Mouse (Mus musculus): Measurements from ENCODE around the gene Gcnt3.

Gcnt3 gene

DNA sequence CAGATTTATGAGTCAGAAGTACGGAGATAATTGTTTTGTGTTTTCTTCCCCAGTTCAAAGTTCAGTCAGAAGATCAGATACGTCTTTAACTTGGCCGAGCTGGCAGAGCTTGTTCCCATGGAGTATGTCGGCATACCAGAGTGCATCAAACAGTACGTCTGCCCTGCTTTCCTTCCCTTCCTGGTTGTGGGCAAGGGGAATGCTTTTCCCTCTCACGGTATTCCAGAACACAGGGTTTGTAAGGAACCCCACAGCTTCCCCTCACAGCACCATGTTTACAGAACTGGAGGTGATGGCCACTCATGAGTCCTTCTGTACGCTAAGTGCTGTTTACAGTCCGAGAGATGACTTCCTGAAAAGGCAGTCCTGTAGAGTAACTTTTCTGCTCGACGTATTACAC lies 34.4 kb downstream of the Gcnt3 start:
- no peak for DNase-seq (ENCODE audit: low spot score)

DNA sequence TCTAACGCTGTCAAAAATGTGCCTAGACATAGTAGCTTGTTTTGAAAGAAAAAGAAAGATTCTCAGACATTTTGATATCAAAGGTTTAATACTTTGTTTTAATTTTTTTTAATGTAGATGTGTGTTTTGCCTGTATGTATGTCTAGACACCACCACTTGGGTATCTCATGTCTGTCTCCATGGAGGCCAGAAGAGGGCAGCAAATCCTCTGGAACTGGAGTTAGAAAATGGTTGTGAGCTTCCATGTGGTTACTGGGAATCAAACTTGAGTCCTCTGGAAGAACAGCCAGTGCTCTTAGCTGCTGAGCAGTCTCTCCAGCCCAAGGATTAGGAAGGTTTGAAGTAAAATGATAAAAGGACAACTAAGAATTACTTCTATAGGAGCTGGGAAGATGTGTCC lies 38.6 kb downstream of the Gcnt3 start:
- no peak for DNase-seq (ENCODE audit: low spot score)

DNA sequence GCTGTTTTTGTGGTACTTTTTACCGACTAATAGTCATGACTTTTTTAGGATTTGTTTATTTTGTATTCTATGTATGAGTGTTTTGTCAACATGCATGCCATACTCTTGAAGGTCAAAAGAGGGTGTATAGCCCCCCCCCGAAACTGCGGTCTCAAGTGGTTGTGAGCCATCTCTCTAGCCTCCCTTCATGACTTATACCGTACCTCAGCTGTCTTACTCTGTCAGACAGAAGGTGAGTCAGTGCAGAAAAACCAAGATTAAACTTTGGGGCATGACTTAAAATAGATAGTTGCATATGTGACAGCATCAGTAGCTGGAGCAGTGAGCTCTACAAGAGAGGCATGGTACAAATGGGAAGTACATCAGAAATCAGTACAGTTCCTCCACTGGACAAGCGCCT lies 43.3 kb downstream of the Gcnt3 start:
- DNase-seq (ENCODE audit: low spot score), result no peak

- no peak for DNase-seq (ENCODE audit: low spot score)
Measured at GRCm38 (mm10) chr9:69993479-69993878, 44.4 kb downstream of the Gcnt3 start.

- no peak for DNase-seq (ENCODE audit: low spot score)
Measured at GRCm38 (mm10) chr9:69992841-69993277, 45.0 kb downstream of the Gcnt3 start.

GRCm38 (mm10) chr9:69990346-69990745 lies 47.5 kb downstream of the Gcnt3 start:
- peak; percentile 26 for DNase-seq (ENCODE audit: low spot score)

DNA sequence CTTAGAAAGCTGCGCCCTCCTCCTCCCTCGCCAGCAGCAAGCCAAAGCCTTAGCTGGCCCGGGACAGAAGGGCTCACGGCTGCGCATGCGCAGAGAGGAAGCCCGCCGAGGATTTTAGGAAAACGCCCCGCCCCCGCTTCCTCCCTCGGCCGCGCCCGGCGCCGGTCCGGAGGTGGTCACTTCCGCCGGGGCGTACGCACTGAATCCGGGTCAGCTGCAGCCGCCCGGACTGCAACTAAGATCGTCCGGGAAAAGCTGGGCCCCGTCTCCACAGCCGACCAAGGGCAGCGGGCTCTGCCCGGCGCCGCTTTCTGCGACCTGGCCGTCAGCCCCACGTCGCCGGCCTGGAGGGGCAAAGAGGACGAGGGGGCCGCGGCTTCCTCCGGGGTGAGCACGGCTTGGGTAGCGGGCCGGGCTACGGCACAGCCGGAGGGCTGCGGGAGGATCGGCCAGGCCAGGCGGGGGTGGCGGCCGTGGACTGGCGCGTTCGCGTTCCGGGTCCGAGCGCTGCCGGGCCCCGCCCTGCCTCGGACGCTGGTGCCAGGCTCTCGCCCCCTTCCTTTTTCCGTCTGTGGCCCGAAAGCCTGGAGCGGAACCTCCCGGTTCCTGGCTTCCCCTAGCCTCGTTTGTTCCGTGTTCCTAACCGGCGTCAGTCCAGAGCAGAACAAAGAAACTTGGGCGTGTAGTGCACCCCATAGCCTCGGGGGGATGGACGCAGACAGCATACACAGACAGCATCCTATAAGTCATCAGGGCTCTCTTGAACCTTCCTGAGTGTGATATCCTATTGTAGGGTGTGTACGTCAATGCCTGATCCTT lies 48.4 kb downstream of the Gcnt3 start, which contains the start of gene Bnip2:
Gene Bnip2, plus strand, starts transcription at position 164 of the 819 bp plus-strand sequence.
- DNase-seq (ENCODE audit: low spot score), result peak; percentile 91

DNA sequence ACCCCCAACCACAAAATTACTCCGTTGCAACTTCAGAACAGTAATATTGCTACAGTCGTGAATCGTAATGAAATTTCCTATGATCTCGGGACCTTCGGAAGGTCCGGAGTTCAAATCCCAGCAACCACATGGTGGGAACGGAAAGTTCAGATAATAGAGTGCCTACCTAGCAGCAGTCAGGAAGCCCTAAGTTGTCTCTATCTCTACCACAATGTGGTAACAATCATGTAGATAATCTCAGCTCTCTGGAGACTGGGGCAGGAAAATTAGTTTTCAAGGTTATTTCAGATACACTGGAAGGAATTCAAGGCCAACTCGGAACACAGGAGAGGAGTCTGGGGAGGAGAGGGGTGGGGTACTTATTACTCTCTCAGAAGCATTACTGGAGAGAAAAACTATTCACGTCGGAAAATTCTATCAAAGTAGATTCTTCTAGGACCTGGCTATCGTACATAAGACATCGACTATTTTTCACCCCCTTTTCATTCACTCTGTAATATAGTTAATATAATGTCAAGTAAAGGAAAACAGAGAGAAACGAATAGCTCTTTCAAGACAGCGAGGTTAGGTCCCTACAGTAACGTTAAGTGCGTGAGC lies 49.1 kb downstream of the Gcnt3 start:
- DNase-seq (ENCODE audit: low spot score), result no peak

GRCm38 (mm10) chr9:69987579-69987978 lies 50.3 kb downstream of the Gcnt3 start:
- DNase-seq (ENCODE audit: low spot score), result peak; percentile 46

DNA sequence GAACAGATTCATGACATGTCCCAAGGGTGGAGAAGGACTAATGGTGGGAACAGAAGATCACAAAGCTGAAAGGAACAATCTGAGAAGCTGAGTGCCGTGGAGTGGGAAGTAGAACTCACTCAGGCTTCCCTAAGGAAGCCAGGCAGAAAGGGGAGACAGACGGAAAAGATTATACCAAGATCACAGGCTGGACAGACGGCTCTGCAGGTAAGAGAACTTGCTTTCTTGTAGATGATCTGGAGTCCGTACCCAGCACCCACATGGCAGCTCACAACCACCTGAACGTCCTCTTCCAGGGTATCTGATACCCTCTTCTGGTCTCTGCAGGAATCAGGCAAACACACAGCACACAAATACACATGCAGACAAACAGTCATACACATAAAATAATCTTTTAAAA lies 51.3 kb downstream of the Gcnt3 start:
- no peak for DNase-seq (ENCODE audit: low spot score)

DNA sequence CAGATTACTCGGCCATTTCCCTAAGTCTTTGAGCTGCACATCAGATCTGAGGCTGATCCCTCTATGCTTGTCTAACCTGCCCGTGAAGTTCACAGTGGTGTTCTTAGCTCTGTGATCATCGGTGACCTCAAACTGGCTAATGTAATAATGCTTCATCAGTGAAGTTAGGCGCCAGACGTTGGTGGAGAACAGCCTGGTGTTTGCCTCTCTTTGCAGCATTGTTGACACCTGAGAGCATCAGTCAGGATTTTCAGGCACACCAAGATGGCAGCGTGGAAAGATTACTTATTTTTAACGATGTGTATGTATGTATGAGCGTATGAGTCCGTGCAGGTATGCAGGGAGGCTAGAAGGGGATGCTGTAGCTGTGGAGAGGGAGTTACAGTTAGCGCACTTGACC lies 51.8 kb downstream of the Gcnt3 start:
- DNase-seq (ENCODE audit: low spot score), result no peak

DNA sequence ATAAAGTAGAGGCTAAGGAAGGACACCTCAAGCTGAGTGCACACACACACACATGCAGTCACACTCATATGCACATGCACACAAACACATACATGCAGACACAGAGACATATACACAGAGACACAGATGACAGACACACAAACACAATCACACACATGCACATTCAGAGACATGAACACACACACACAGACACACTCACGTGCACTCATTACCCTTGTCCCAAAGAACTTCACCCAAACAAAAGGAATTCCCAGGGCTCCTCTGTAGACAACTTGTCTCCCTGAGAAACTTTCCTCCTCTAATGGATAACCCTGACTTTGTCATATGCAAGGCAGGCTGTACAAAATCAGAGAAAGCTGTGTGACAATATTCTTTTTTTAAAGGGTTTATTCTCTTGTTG lies 52.4 kb downstream of the Gcnt3 start:
- no peak for DNase-seq (ENCODE audit: low spot score)

All from c-Kit-positive CD71-positive TER-119-positive erythroid progenitor cells, embryonic 14.5 days (primary cell).